Mouse (Mus musculus) T-helper 17 cell (primary cell): ENCODE results near the gene Trim9.

Source experiments
- in situ Hi-C, 2 experiments: fragments of 300-600 bp; cut with MboI, MseI; formaldehyde crosslinking; loops; 1 replicate in 1 of 2; 2 replicates in 1 of 2; pipeline ENCODE4 v1.15.1; 2025; ENCODE audit warnings: high pct_unique_total_duplicates in 2 of 2

The Trim9 gene

DNA sequence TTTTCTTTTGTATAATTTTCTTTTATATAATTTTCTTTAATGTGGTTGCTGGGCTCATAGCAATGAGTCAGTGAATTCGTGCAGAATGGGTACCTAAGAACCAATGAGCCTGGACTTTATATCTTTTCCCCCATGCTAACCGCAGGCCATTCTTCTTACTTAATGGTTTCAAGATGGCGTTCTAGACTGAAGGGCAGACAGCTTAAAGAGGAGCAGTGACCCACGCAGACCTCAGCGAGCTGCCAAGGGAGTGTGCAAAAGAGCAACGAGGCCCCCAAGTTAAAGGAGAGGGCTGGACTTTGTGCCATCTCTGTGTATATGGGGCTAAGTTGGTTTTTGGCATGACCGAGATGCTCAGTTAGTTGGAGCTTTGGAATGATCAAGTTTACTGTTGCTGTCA, 83.7 kb downstream of the Trim9 start:
- in situ Hi-C loops, result loop anchor here in 1 of 2 experiments (25.0 kb wide), 1 partner anchor 1576 kb away; no protein-coding TSS in a partner anchor

DNA sequence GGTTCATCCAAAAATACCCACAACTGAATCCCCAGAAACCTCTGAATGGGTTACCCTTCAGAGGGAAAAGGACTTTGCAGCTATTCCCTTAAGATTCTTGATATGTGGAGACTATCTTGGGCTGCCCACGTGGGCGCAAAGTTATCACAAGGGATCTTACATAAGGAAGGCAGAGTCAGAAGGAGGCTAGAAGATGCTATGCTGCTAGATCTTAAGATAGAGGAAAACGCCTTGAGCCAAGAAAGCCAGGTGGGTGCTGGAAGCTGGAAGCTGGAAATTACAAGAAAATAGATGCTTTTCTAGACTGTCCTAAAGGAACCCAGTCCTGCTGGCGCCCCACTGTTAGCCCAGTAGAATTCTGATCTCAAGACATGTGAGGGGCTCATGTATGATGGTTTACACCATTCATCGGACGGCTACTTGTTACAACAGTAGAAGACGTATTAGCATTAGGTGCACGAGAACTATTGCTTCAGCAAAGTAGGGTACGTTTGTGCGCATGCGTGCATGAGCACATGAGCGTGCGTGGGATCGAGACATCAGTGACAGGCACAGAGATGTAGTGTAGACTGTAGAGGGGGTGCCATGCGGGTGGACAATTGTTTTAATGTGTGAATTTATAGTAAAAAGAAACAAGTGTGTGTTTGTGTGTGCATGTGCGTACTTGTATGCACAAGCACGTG, 85.0 kb downstream of the Trim9 start:
- in situ Hi-C loops, result loop anchor here in 1 of 2 experiments (25.0 kb wide), 1 partner anchor 1575 kb away; no protein-coding TSS in a partner anchor

DNA sequence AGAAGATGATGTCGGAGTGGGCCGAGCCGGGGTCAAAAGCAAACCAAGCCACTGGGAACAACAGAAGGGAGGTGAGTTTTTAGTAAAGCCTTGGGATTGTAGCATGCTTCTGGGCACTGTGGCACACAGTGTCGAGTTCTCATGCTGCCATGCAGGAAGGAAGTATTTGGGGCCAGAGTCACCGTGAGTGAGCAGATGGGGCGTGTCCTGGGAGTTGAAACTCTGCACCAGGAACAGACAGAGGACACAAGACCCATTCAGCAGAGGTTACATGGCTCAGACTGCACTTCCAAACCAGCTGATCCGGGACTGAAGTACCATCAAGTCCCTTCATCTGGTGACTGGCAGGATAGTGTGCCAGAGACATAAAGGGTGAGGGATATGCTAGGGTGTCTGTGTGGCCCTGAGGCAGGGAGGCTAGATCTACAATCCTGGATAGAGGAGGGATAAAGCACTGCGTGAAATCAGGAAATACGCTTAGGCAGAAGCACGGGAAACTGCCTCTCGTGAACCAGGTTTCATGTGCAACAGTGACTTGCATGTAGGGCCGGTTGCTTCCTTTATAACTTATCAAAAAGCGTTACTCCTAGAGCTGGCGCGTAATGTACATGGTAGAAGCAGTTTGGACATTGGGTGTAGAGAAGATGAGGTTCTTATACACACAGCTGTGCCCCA, 96.1 kb downstream of the Trim9 start:
- in situ Hi-C loops, result loop anchor here in 1 of 2 experiments (25.0 kb wide), 1 partner anchor 1564 kb away; no protein-coding TSS in a partner anchor

DNA sequence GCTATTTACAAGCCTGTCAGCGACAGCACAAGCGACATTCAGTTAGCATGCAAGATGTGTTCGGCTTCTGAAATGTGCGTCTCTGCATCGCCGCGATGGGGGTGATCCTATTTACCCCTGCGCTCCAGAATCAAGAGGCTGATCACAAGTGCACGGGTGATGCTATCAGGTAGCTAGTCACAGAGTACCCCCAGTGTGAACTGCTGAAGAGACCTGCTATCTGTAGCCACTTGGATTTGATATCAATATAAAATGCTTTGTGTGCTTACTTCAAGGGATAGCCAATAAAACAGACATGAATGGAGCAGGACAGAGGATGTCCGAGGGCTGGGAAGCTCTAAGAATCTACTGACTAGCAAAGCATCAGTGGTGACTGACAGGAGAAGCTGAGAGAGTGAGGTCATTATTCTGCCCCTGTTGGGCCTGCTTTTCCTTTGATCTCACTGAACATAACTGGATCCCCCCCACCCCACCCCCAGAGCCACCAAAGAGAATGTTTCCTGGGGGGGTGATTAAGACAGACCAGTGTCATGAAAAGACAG, 97.7 kb downstream of the Trim9 start:
- in situ Hi-C loops, result loop anchor here in 1 of 2 experiments (25.0 kb wide), 1 partner anchor 1562 kb away; no protein-coding TSS in a partner anchor

- in situ Hi-C loops, result no loop called here
These were observed 99.5 kb downstream of the Trim9 start for GRCm38 (mm10) chr12:70247683-70248474.

DNA sequence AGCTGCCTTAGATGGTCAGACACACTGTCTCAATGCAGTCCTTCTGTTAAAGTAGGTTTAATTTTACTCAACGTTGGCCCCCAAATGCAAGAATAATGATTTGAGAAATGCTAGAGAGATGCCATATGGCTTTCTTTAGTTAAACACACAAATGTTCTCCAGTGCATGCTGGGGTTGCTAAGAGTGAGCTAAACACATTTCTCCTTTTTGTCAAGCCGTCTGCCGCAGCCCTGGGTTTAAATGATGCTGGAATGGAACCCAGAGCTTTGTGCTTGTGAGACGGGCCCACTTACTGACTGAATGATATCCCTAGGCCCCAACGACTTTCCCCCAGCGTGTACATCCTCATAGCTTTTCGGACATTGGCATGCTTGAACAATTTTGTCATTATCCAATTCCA, 104.9 kb downstream of the Trim9 start:
- in situ Hi-C loops, result no loop called here

GRCm38 (mm10) chr12:70239741-70240140, 107.7 kb downstream of the Trim9 start:
- in situ Hi-C loops, result loop anchor here in 1 of 2 experiments (5.0 to 10.0 kb wide), 2 partner anchors 193 to 675 kb away; no protein-coding TSS in a partner anchor

- in situ Hi-C loops, result loop anchor here in 1 of 2 experiments (5.0 to 10.0 kb wide), 2 partner anchors 194 to 676 kb away; no protein-coding TSS in a partner anchor
These were observed 108.8 kb downstream of the Trim9 start for GRCm38 (mm10) chr12:70238604-70239003.

- in situ Hi-C loops, result loop anchor here (5.0 to 10.0 kb wide), 2 partner anchors 197 to 680 kb away; no protein-coding TSS in a partner anchor
These were observed 112.4 kb downstream of the Trim9 start for GRCm38 (mm10) chr12:70234938-70235484.

DNA sequence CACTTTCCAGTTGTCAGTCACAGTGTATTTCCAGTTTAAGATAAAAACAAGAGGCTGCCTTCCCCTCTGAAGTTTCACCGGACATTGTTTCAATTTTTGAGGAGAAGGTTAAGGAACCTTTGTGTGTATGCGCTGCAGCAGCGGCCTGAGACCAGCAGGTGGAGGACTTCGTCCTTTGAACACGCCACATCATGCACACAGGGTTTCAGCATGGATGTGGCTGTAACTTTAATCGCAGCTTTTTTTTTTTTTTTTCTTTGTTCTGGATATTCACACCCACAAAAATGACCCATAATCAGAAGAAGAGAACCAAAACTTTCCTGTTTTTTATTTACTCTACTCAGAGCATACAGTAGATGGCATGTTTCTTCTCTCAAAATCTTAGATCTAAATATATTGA, 113.0 kb downstream of the Trim9 start:
- in situ Hi-C loops, result loop anchor here (5.0 to 10.0 kb wide), 2 partner anchors 198 to 680 kb away; no protein-coding TSS in a partner anchor

DNA sequence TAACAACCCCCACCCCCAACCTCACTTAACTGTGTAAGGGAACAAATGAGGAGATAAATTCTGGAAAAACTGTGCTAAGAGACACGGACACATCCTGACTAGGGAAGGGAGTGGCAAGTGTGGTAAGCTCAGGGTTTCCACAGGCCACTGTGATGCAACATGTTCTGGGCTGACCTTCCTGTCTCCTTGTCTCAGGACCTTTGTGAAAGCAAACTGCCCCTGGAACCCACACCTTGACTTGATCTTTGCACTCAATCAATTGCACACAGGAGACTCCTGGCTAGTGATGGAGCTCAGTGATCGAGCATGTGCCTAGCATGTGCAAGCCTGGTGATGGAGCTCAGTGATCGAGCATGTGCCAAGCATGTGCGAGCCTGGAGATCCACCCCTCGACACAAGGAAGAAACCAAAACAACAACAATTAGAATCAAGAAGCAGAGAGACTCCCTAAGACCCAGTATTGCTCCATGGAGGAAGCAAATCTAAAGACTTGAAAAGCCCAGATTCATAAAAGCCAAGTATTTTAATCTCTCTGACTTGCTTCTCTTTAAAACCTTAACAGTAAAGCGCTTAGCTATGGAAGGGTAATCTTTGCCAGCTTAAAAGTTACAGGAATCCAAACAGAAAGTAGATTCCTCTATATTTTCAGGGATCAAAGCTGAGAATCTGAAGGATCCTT, 113.6 kb downstream of the Trim9 start:
- in situ Hi-C loops, result loop anchor here (5.0 to 10.0 kb wide), 2 partner anchors 199 to 681 kb away; no protein-coding TSS in a partner anchor

GRCm38 (mm10) chr12:70232020-70232544, 115.3 kb downstream of the Trim9 start:
- in situ Hi-C loops, result loop anchor here (5.0 to 10.0 kb wide), 2 partner anchors 200 to 683 kb away; no protein-coding TSS in a partner anchor

DNA sequence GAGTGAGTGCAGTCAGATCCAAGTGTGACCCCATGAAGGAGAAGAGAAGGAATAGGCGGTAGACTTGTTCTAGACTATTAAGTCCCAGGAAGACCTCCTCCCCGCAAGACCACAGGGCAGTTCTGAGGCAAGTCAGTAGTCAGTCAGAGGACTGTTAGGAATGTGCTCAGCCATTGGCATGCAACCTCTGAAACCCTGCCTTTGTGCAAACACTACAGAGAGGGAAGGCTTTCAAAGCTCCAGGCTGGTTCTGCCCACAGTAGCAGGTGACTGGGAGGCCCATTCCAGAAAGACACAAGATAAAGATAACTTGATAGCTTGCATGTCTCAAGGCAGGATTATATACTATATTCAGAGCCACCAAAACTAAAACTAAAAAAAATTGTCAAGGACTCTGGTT, 116.1 kb downstream of the Trim9 start, which contains the start of gene Pygl:
Gene Pygl (minus strand): TSS at position 195 of the 400 bp plus-strand sequence.
- in situ Hi-C loops, result loop anchor here (5.0 to 10.0 kb wide), 2 partner anchors 201 to 684 kb away; no protein-coding TSS in a partner anchor

DNA sequence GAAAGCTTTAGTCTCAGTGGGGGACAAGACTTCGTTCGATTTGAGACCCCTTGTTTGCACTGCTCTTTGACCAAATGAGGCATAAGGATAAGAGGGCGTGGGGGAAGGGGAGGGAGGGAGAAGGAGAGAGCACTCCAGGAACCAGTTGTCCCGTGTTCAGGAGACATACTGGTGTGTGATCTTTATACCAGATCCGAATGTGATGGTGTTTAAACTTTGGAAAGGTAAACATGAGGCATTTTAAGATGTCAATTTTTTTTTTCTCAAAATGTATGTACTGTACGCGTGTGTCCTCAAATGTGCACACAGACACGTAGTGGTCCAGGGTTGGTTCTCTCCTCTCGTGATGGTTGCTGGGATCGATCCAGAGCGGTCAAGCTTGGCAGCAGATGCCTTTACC, 119.3 kb downstream of the Trim9 start:
- in situ Hi-C loops, result no loop called here

DNA sequence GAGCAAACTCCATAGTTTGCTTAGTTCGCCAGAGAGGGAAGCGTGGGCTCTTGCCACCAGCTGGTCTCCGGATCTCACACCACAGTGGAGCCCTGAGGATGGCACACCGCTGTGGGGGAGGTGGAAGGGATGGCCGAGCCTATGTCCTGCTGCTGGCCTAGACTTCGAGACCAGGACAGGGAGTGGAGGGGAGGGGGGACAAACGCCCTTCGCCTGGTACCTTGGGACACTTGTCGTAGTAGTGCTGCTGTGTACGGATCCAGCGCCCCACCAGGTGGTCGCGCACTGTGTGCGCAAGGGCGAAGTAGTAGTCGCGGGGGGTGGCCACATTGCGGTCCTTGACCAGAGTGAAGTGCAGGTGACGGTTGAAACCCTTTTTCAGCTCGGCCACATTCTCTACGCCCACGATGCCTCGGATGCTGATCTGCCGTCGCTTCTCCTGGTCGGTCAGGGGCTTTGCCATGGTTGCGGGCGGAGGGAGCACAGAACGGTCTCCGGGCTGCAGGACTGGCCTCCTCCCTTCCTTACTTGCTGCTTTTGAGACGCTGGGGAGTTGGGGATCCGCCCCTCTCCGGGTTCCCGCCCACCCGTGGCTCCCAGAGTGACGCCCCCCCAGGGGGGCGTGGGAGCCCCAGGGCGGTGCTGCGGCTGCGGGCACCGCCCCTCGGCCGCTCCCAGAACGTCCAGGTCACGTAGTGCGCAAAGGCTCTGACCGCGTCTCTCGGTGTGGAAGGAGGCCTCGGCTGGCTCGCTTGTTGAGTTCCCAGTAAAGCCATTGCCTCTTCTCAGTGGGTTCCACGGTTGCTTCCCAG, 120.1 kb downstream of the Trim9 start:
- in situ Hi-C loops, result no loop called here

GRCm38 (mm10) chr12:70226655-70227054, 120.8 kb downstream of the Trim9 start:
- in situ Hi-C loops, result no loop called here

DNA sequence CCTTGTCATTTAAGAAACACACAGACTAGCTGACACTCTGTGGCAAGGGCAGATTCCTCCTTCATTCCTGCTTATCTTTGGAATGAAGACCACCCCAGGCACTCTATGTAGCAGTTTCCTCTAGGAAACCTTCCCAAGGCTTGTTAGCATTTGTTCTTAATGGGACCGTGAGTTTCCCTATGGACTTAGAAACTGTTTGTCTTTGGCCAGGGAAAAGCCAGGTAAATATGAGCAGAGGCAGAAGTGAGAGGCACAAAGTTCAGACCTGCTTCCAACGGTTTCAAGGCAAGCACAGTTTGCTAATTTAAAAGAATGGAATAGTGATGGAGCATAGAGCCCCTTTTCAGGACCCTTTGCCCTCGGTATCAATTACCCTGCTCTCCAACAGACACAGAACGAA, 124.1 kb downstream of the Trim9 start:
- in situ Hi-C loops, result no loop called here

DNA sequence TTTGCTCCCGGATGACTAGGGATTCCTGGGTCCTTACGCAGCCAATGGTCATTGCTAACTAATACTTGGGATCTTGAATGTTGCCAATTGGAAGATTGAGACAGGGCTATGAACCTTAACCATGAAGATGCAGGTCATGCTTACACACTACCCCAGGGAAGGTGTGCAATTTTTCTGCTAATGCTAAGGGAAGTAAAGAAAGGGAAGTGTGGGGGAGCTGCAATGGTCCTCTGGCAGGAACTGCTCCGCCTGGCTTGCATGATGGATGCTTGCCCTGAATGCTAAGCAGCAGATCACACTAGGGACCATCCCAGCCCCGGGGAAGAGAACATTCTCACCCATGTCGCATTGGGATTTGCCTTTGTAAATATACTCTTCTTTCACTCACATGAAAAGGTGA, 126.0 kb downstream of the Trim9 start:
- in situ Hi-C loops, result no loop called here
